Mouse (Mus musculus): ENCODE data around the gene Olfr114.

The Olfr114 gene

GRCm38 (mm10) chr17:37592643-37593042 lies at the start of gene Olfr114:
TSS of gene Olfr114 (minus strand) at chr17:37592743.
- DNase-seq: no peak

- no peak for DNase-seq
Measured at GRCm38 (mm10) chr17:37627009-37627408, 34.5 kb upstream of the Olfr114 start, which contains the start of the genes Olfr115 and Olfr116. TSS of gene Olfr115 (minus strand) at chr17:37627109. TSS of gene Olfr116 (minus strand) at chr17:37627199.

DNA sequence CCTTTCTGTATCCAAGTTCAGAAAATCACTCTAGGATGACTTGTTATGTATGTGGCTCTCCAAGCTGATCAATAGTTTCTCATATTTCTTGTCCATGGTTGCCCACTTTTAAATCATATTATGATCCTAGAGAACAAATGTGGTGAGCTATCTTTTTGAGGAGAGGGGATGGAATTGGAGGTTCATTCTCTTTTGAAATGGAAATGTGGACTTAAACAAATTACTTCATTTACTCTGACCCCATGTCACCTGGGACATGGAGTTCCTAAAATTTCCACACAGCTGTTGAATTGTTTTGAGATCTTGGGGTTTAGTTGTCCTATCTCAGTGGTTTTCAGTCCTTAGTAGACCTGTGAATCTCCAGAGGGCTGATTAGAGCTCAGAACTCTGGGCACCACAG lies 15.0 kb downstream of the Olfr114 start, which contains the start of gene Olfr113:
Gene Olfr113, minus strand, starts transcription at position 101 of the 400 bp plus-strand sequence.
- no peak for DNase-seq

GRCm38 (mm10) chr17:37569351-37569750 lies 23.2 kb downstream of the Olfr114 start, which contains the start of gene Olfr112:
TSS of gene Olfr112 (minus strand) at chr17:37569451.
- DNase-seq: no peak

- no peak for DNase-seq
Measured at GRCm38 (mm10) chr17:37558913-37559615, 33.5 kb downstream of the Olfr114 start.

GRCm38 (mm10) chr17:37543800-37544435 lies 48.6 kb downstream of the Olfr114 start:
- DNase-seq: no peak

GRCm38 (mm10) chr17:37541454-37542119 lies 51.0 kb downstream of the Olfr114 start:
- no peak for DNase-seq
